Mouse (Mus musculus) gastrocnemius, adult 2 months (tissue): Measurements from ENCODE around the gene Perp. TPM values are rescaled to one million over a fixed set of nuclear protein-coding genes. Genes with fewer than 3 reads are reported as not detected.

Experiments
- DNase-seq: peaks from one replicate; pipeline ENCODE4 v3.0.0; 2022
- H3K27ac ChIP-seq: fragments of 200-600 bp; 2 replicates; pipeline ENCODE4 v1.8.1; 2022; ENCODE audit warnings: mild to moderate bottlenecking
- H3K4me3 ChIP-seq: fragments of 200-600 bp; 2 replicates; pipeline ENCODE4 v1.8.1; 2022; ENCODE audit warnings: mild to moderate bottlenecking, moderate library complexity
- CTCF ChIP-seq: fragments of 200-600 bp; IDR thresholded peaks from 2 replicates; pipeline ENCODE4 v1.8.1; 2022; ENCODE audit warnings: antibody characterized with exemption, mild to moderate bottlenecking, moderate library complexity
- intact Hi-C: fragments of 180-260 bp; cut with DNase I; formaldehyde crosslinking; loops from one replicate; pipeline ENCODE4 v1.15.1; 2025
- total RNA-seq, 2 experiments: library from RNA; stranded (reverse); gene quantifications; 2 replicates each; pipeline ENCODE4 v1.2.3; 2021

Gene Perp
- total RNA-seq, 2 experiments from 2014 or later, result 1.4 to 2.9 TPM

DNA sequence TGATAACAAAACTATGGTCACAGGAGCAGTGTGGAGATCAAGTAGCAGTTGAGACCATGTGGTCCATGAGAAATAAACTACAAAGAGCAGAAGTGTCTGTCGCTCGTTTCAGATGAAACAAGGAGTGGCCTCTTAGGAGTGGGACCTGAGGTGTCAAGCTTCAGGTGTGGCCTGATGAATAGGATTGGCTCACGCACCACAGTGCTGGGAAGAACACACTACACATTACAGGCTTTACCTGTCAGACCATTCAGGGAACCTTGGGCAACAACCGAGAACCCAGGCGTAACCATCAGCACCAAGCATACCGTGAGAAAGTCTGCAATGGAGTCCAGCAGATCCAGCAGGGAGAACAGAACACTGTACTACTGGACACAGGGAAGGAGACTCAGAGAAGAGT, 33.3 kb downstream of the Perp start:
- DNase-seq, result no peak
- Histone ChIP-seq H3K27ac (no peak overlapping the region), H3K4me3 (no peak overlapping the region)
- no peak for TF ChIP-seq CTCF
- intact Hi-C loops, result no loop called here

DNA sequence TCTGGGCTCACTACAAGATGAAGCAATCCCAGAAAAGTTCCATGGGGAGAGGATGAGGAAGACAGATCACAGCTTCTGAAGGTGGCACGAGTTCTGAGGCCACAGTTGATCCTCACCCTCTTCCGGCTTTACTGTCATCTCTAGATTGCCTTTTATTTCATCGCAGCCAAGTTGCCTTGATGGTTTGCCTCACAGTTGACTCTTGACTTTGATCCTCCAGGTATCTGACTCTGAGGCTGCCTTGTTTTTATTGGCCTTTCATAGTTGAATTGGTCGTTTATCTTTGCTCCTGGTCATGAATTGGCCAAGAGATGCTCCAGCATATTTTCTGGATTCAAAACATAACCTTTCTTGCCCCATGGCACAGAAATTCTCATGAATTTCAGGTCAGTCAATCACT, 34.3 kb downstream of the Perp start:
- H3K4me3 ChIP-seq, result no peak overlapping the region
- intact Hi-C loops, result no loop called here
- H3K27ac ChIP-seq, result no peak overlapping the region
- no peak for DNase-seq
- TF ChIP-seq CTCF, result no peak

DNA sequence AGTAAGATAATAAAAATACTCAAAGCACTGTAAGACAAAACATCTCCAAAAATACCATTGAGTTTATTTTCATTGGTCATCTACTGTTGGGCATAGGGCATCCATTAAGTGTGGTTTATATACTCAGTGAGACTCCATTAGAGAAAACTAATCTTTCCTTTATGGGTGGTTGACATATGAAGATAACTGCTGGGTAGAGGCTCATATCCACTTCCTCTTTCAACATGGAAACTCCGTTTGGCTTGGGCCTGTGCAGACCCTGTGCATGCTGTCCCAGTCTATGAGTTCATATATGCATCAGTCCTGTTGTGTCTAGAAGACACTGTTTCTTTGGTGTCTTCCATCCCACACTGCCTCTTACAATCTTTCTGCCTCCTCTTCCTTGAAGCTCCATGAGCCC, 34.9 kb downstream of the Perp start:
- intact Hi-C loops, result no loop called here
- H3K27ac ChIP-seq, result no peak overlapping the region

DNA sequence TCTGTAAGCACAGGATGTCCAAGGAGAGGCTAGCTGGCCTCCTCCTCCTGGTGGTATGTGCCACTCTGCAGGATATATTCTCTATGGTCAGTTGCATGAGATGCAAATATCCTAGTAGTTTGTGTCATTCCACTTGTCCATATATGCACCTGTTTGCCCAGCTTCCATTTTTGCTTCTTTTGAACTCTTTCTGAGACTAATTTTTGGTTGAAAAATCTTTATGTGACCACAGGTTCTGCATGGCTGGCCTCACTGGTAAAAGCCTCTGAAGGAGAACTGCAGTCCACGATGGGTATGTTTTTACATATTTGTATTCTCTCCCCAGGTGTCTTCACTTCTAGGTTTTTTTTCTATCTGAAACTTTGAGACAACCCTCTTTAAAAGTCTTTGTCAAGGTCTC, 37.4 kb downstream of the Perp start:
- no peak for TF ChIP-seq CTCF
- Histone ChIP-seq H3K4me3 (no peak overlapping the region), H3K27ac (no peak overlapping the region)
- no peak for DNase-seq
- intact Hi-C loops, result no loop called here

More for the DNA sequence above, 34.9 kb downstream of the Perp start:
- H3K4me3 ChIP-seq, result no peak overlapping the region
- DNase-seq, result no peak
- no peak for TF ChIP-seq CTCF

DNA sequence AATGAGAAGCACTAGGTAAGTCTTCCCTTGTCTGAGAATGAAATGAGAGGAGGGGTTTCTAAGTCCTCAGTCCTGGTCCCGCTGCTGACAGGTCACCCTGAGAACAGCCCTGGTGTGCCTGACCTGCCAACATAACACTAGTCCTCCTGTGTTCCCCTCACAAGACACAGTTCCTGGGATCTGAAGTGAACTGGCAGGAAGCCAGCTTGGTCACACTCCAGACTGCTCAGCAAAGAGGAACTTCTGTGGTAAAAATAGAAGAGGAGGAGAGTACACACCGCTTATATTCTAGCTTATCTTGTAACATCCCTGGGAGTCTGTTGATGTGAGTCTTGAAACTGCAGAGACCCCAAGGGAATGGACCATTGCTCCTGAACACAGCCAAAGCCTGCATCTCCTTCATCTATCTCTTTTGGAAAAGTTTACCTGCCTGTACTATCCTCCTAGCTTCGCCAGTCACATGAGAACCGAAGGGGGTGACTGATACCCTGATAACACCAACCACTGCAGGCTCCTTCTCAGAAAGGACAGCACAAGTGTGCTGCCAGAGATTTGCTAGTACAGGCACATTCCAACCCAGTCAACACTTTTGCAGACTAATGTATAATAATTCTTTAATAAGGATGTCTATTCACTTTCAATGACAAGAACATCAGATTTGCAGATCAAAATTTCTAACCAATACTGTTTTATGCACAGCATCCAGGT, 42.3 kb downstream of the Perp start:
- no peak overlapping the region for H3K4me3 ChIP-seq
- peak; percentile 79 for DNase-seq
- H3K27ac ChIP-seq, result peak overlapping the region; percentile 24; the same call in 1 of the 2 replicates
- intact Hi-C loops, result no loop called here
- TF ChIP-seq CTCF, result no peak

DNA sequence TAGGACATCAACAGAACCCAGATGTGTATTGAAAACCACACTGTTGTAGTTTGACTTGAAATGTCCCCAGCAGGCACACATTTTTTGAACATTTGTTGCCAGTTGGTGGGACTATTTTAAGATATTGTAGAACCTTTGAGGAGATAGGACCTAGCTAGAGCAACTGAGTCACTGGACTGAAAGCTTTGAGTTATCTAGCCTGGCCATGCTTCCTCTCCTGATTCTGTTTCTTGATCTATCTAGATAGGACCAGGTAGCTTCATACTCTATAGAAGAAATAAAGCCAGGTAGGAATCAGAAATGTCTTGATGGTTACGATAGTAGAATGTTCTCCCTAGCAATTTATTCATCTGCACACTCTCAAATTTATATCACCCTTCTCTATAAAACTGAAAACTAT, 43.9 kb downstream of the Perp start:
- H3K27ac ChIP-seq, result no peak overlapping the region
- TF ChIP-seq CTCF, result no peak
- intact Hi-C loops, result no loop called here
- no peak for DNase-seq
- no peak overlapping the region for H3K4me3 ChIP-seq

DNA sequence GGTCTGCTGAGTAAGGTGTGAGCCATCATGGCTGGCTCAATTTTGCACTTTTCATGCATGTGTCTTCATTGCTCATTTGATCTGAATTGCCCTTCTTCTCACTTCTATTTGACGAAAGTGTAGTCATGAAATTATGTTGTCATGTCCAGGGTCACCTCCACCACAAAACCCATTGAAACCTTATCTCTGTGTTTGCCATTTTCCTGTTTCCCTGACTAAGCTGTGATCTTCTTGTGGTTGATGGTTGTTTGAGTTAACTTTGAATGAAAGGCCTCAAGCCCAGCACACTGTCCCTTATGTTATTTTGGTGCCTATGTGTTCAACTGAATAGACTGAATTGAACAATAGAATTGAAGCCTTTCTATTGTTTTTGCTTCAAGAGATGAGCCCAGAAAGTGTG, 44.4 kb downstream of the Perp start:
- H3K27ac ChIP-seq, result no peak overlapping the region
- DNase-seq, result no peak
- H3K4me3 ChIP-seq, result no peak overlapping the region
- intact Hi-C loops, result no loop called here
- TF ChIP-seq CTCF, result no peak

DNA sequence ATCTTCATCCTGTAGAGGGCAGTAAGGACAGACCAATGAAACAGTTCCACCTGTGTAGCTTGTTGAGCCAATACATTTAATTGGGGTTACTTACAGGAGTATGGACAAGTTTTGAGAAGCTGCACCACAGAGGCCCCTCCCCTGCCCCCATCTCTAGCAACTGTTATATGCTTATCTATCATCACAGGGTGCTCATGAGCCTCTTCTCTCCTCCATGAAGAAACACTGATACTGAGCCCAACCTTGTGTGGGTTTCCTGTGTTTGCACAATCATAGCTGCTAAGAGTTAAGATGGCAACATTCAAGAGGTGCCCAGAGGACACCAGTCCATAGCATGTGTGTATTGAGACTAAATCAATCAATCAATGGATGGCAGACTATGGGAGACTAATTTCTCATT, 46.3 kb downstream of the Perp start:
- no peak for DNase-seq
- no peak overlapping the region for H3K27ac ChIP-seq
- intact Hi-C loops, result no loop called here
- no peak overlapping the region for H3K4me3 ChIP-seq
- no peak for TF ChIP-seq CTCF

DNA sequence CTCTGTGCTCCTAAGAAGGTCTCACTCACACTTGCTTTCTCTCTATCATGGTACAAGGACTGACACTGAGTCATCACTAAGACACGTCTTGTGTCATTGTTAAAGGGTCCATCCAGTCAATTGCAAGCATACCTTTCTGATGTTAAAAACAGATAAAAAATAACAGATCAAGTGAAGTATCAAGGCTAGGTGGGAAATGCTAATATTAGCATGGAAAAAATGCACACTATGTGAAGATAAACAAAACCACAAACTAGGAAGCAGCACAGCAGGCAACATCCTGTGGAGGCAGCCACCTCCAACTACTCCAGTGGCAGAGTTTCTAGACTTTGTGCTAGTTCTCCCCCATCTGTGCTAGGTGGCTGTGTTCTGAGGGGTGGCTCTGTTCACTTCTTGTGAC, 47.3 kb downstream of the Perp start:
- no peak for TF ChIP-seq CTCF
- DNase-seq, result no peak

DNA sequence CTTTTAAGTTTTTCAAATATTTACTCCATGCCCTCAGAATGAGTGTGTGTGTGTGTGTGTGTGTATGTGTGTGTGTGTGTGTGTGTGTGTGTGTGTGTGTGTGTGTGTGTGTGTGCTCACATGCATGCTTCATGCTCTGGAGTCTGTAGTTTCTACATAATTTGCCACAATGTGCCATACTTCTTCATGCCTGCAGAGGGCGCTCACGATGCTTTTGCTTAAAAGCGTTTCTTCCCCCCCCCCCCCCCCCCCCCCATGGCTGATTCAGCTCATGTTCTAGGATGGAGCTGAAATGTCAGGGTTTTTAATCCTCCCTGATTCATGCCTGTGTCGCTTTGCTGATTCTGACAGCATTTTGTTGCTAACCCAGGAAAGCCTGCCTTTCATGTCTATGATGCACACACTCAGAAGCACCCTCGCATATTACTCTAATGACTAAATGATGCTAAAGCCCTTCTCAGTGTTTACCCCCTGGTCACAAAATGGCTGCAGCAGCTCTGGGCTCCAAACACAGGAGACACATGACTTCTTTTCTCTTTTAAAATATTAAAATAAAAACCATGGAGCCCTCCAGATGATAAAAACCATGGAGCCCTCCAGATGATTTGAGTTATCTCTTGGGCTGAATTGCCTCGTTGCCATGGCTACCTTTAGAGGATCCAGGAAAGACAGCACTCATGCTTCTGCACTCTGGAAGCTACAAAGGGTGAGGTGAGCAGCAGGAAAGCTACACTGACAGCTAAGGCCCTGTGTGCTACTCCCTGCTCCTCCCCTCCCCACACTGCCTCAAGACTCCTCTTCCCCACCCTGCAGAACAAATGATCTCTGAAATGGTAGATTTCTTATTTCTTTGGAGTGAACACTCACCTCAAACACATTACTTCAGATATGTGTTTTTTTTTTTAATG, 49.7 kb downstream of the Perp start:
- no peak overlapping the region for H3K27ac ChIP-seq
- intact Hi-C loops, result no loop called here
- TF ChIP-seq CTCF, result peak; percentile 17; the same call in 1 of the 2 replicates

More for the DNA sequence above, 47.3 kb downstream of the Perp start:
- no peak overlapping the region for H3K27ac ChIP-seq
- H3K4me3 ChIP-seq, result no peak overlapping the region
- intact Hi-C loops, result no loop called here

DNA sequence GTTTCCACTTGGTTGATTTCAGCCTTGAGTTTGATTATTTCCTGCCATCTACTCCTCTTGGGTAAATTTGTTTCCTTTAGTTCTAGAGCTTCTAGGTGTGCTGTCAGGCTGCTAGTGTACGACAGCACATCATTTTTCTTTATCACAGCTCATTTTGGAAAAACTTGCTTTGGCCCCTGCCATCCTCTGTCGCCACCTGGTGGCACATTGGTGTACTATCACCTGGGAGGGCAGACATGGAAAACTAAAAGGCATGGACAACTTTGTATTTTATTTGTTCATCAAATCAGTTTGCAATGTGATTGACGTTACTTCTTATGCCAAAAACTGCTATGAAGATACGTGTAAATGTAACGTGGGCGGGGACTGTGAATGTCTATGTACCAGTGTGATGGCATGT, 59.3 kb downstream of the Perp start:
- Histone ChIP-seq H3K4me3 (no peak overlapping the region), H3K27ac (no peak overlapping the region)
- intact Hi-C loops, result loop anchor here (1.0 to 10.0 kb wide), 3 partner anchors 67 to 341 kb away; no protein-coding TSS in a partner anchor
- DNase-seq, result peak; percentile 34
- peak; percentile 85 for TF ChIP-seq CTCF

More for the DNA sequence above, 49.7 kb downstream of the Perp start:
- H3K4me3 ChIP-seq, result no peak overlapping the region
- DNase-seq, result no peak

Other genes starting within 250 kb of the Perp start
- under 1 TPM; 0.10 to 0.39 TPM for gene Arfgef3, start 101.1 kb upstream of the Perp start, total RNA-seq
- not detected for gene Gm4922, start 58.2 kb upstream of the Perp start, total RNA-seq
- gene Tnfaip3, start 170.6 kb downstream of the Perp start, total RNA-seq, result 1 to 10 TPM; 1.8 to 2.1 TPM